Mouse (Mus musculus) stomach, embryonic 14.5 days (tissue): ENCODE data around the gene Glyat. TPM values are rescaled to one million over a fixed set of nuclear protein-coding genes. Genes with fewer than 3 reads are reported as not detected.

Experiments
- ATAC-seq: fragments of 200-750 bp; cut with Nextera tagmentation; 2 replicates; pipeline ENCODE4 v1.8.0; 2017; ENCODE audit warnings: low read depth, moderate TSS enrichment; ENCODE audit not compliant: insufficient number of reproducible peaks, insufficient read depth, low FRiP score
- H3K27ac ChIP-seq: fragments of 300-500 bp; sonication (generic); 2 replicates; pipeline ENCODE4 v1.5.1; 2014; ENCODE audit warnings: mild to moderate bottlenecking, low read length, moderate library complexity, mixed read lengths
- H3K27me3 ChIP-seq: fragments of 300-500 bp; sonication (generic); 2 replicates; pipeline ENCODE4 v1.6.1; 2014; ENCODE audit warnings: low read length, control low read depth, mixed read lengths; ENCODE audit not compliant: control insufficient read depth, insufficient read depth
- H3K36me3 ChIP-seq: fragments of 300-500 bp; sonication (generic); 2 replicates; pipeline ENCODE4 v1.6.1; 2014; ENCODE audit warnings: mild to moderate bottlenecking, control low read depth, low read length, moderate library complexity, mixed read lengths; ENCODE audit not compliant: control insufficient read depth, insufficient read depth
- H3K4me1 ChIP-seq: fragments of 300-500 bp; sonication (generic); 2 replicates; pipeline ENCODE4 v1.6.1; 2014; ENCODE audit warnings: low read length, control low read depth, mixed read lengths; ENCODE audit not compliant: control insufficient read depth, insufficient read depth
- H3K4me2 ChIP-seq: fragments of 300-500 bp; sonication (generic); replicated peaks from 2 replicates; pipeline ENCODE4 v1.6.1; 2014; ENCODE audit warnings: low read depth, low read length, control low read depth
- H3K4me3 ChIP-seq: fragments of 300-500 bp; sonication (generic); 2 replicates; pipeline ENCODE4 v1.5.1; 2014; ENCODE audit warnings: low read depth, low read length, control low read depth
- H3K9ac ChIP-seq: fragments of 300-500 bp; sonication (generic); replicated peaks from 2 replicates; pipeline ENCODE4 v1.6.1; 2014; ENCODE audit warnings: low read depth, mild to moderate bottlenecking, control low read depth, low read length, moderate library complexity, mixed read lengths
- H3K9me3 ChIP-seq: fragments of 300-500 bp; sonication (generic); 2 replicates; pipeline ENCODE4 v1.6.1; 2016; ENCODE audit warnings: low read depth, low read length, control low read depth; ENCODE audit not compliant: control insufficient read depth
- WGBS: fragments of 180-500 bp; shearing (Covaris S2); extraction: QIAGEN DNeasy Blood & Tissue Kit; methylation state at CpG from one replicate; pipeline ENCODE4 v1.1.7; 2014; 5-methylcytosine and 5-hydroxymethylcytosine counted together
- polyA plus RNA-seq: library from polyadenylated mRNA; unstranded; fragments of >200 nt; fragmentation: Nextera tagmentation; extraction: Ambion mirVana; gene quantifications from 2 replicates; pipeline ENCODE4 v1.2.1, GENCODE M21; 2014

The Glyat gene
- polyA plus RNA-seq = not detected in 2 replicates

DNA sequence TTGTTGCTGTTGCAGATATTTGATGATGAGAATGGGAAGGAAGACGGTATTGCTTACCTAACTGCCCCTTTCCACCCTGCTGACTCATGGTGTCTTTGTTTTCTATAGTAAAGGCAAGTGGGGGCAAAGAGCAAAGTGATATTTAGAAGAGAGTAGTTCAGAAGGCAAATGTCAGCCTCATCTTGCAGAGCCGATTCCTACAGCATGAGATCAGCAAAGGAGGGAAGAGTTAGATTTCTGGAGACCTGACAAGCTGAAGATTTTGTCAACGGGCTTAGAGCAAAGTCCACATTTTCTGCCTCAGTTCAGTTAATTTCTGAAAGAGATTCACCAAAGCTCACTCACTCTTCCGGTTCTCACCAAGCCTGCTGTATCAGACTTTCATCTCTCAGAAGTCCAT is at the start of gene Glyat:
TSS of gene Glyat (plus strand) at position 133 of the 400 bp plus-strand sequence.
- Histone ChIP-seq H3K4me2 (no peak within 1 kb of the TSS), H3K36me3 (no peaks in the 10 kb centered on the region), H3K27ac (no peak within 1 kb of the TSS), H3K9ac (no peak within 1 kb of the TSS), H3K27me3 (no peaks in the 10 kb centered on the region), H3K9me3 (no peaks in the 10 kb centered on the region), H3K4me1 (no peaks in the 10 kb centered on the region), H3K4me3 (no peak within 1 kb of the TSS)
- ATAC-seq = no peak
- WGBS = 69% methylated on average over 4 of the region's 4 CpGs

DNA sequence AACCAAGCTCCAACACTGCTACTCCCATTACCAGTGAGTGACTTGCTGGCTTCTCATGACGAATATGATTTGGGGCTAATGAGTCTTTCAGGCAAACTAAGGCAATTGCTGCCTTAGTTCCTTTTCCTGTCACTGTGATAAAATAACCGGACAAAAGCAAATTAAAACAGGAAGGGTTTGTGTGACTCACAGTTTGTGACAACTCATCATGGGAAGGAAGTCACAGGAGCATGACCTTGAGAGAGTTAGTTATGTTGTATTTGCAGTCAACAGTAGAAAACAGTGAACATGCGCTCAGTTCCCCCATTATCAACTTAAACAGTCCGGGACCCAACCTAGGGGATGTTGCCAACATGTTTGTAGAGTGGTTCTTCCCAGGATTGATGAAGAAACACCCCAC is 47.8 kb upstream of the Glyat start:
- no peaks in the 10 kb centered on the region for H3K4me1 ChIP-seq
- H3K27me3 ChIP-seq = no peaks in the 10 kb centered on the region
- no peak overlapping the region for H3K4me2 ChIP-seq
- no peak overlapping the region for H3K4me3 ChIP-seq
- no peak for ATAC-seq
- no peak overlapping the region for H3K27ac ChIP-seq
- WGBS = 73% methylated on average over 4 of the region's 4 CpGs
- no peaks in the 10 kb centered on the region; the same call in 1 of the 2 replicates for H3K36me3 ChIP-seq
- no peak overlapping the region for H3K9ac ChIP-seq
- H3K9me3 ChIP-seq = no peaks in the 10 kb centered on the region

DNA sequence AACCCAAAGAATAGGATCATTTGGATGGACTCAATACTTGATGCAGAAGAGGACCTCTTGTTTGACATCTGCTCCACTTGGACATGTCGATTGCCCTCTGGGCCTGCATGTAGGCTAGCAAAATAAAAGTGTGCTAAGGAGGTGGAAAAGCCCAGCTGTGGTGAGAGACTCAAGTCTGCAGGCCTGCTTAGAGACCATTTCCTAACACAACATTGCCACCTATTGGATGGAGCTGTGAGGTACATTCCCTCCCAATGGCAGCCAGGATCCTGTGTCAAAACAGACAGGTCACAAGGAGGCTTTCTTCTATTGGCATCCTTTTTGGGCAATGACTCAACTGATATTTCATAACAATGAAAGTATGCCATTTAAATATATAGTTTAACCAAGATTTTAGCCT is 41.2 kb upstream of the Glyat start:
- WGBS = 7% methylated on average over 1 of the region's 1 CpGs
- no peaks in the 10 kb centered on the region for H3K27me3 ChIP-seq
- H3K9ac ChIP-seq = no peak overlapping the region
- peaks cover 4% of the 10 kb centered on the region; the same call in 1 of the 2 replicates for H3K4me1 ChIP-seq
- no peak overlapping the region for H3K4me3 ChIP-seq
- H3K36me3 ChIP-seq = no peaks in the 10 kb centered on the region; the same call in 1 of the 2 replicates
- H3K27ac ChIP-seq = no peak overlapping the region
- ATAC-seq = peak; percentile 57; the same call in 1 of the 2 replicates
- H3K4me2 ChIP-seq = no peak overlapping the region
- H3K9me3 ChIP-seq = no peaks in the 10 kb centered on the region

DNA sequence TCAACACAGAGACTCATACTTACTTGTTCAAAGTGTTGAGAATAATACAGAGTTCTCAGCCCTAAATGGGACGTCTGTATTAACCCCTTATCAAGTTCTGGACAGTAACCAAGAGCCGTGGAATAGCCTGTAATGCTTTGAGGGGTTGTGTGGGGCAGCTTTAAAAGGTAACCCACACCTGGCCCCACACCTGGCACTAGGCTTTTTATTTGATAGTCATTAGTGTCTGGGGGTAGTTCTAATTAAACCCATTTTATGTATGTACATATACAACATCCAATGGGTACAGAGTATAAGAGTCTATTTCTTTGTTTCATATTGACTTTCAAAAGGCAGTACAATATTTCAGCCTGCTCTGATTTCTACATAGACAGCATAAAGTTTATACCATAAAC is 38.0 kb upstream of the Glyat start:
- Histone ChIP-seq H3K36me3 (no peaks in the 10 kb centered on the region), H3K27me3 (no peaks in the 10 kb centered on the region), H3K9me3 (no peaks in the 10 kb centered on the region), H3K27ac (no peak overlapping the region), H3K4me2 (peak overlapping the region; percentile 83; the same call in 1 of the 2 replicates), H3K4me3 (peak overlapping the region; percentile 51), H3K4me1 (peaks cover 6% of the 10 kb centered on the region; the same call in 1 of the 2 replicates), H3K9ac (no peak overlapping the region)
- ATAC-seq = no peak; the same call in 1 of the 2 replicates
- WGBS = 59% methylated on average over 2 of the region's 2 CpGs

DNA sequence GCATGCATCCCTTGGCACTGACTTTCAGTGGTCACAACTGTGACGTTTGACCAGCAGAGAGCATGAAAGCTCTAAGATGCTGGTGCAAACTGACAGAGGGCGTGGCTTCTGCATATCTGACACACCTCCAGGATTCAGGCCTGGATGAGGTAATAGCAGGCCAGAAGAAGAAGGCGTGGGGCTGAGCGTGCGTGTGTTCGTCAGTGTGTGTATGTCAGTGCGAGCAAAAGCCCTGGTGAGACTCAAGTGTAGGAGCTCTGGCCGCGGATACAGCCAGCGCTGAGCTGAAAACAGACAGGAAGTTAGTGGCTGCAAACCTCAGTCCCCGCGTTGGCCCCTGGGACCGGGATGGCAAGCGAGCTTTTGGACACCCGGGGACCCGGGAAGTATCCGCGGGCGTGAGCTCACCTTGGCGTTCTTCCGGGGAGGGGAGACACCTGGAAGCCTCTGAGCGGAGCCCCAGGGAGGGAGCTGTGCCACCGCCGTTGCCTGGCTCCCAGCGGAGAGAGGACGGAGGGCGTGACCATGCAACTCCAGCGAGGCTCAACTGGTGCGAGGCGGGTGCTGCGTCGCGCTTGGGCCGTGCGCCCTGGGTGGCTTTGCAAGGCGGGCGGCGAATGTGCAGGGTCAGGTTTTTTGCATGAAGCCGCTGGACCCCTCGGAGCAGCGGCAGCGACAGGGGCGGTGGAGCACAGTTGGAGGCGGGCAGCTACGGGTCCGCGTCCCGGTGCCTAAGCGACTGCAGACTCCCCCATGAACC is 37.4 kb upstream of the Glyat start:
- Histone ChIP-seq H3K27ac (peak overlapping the region; percentile 58), H3K4me3 (peak overlapping the region; percentile 51), H3K9ac (peak overlapping the region; percentile 61), H3K4me1 (peaks cover 6% of the 10 kb centered on the region; the same call in 1 of the 2 replicates), H3K36me3 (no peaks in the 10 kb centered on the region), H3K9me3 (no peaks in the 10 kb centered on the region), H3K4me2 (peak overlapping the region; percentile 83), H3K27me3 (no peaks in the 10 kb centered on the region)
- 1% methylated on average over 48 of the region's 49 CpGs for WGBS
- ATAC-seq = peak; percentile 91

DNA sequence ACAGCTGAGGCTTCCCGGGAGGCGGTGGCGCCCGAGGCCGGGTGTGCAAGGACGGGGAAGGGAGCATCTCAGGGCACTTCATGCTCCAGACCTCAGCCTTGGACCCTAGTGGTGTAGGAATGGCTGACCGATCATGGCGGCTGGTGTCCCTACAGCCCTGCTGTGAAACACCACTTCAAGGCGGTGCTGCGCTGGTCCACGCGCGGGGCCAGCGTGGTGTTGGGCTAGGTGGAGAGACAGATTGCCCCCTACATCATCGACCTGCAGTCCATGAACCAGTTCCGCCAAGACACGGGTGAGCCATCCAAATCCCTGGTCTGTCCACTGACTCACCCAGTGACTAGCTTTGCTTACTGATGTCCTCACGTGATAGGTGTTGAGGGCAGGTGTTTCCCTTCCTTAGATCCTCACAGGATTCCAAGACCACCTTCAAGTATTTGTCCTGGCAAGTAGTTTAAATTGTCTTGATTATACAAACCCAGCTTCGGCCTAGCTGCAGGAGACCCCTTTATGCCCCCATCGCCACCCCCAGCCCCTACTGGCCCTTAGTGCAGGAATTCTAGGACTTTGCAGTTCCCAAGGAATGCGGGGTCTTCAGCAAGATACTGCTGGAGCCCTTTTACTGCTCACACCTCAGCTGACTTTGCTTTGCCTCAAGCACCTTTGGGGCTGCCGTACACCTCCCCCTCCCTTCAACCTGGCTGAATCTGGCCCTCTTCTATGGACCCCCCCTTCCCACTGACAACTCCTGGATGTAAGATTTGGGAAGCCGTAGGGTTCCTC is 36.6 kb upstream of the Glyat start:
- 16% methylated on average over 23 of the region's 23 CpGs for WGBS

DNA sequence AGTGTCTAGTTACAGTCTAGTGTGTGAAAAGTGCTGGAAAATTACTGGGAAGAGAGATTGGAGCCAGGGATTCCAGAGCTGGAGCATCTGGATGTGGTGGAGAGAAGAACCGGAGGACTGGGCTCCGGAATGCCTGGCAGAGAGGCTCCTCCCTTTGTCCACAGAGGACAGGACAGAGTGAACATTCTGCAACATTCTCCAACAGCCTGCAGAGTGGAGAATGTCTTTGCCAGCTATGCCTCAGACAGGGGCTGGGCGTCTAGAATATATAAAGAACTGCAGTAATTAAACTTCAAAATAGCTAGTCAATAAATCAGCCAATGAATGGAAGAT is 36.1 kb upstream of the Glyat start:
- Histone ChIP-seq H3K4me1 (peaks cover 6% of the 10 kb centered on the region; the same call in 1 of the 2 replicates), H3K36me3 (no peaks in the 10 kb centered on the region), H3K9me3 (no peaks in the 10 kb centered on the region), H3K9ac (no peak overlapping the region), H3K4me2 (peak overlapping the region; percentile 83), H3K27ac (no peak overlapping the region), H3K27me3 (no peaks in the 10 kb centered on the region), H3K4me3 (peak overlapping the region; percentile 51; the same call in 1 of the 2 replicates)
- no peak for ATAC-seq
- 37% methylated on average over 3 of the region's 3 CpGs for WGBS

More for the DNA sequence above, 36.6 kb upstream of the Glyat start:
- H3K4me3 ChIP-seq = peak overlapping the region; percentile 51
- H3K27me3 ChIP-seq = no peaks in the 10 kb centered on the region
- H3K9ac ChIP-seq = peak overlapping the region; percentile 61
- no peak overlapping the region for H3K27ac ChIP-seq
- ATAC-seq = peak; percentile 39
- no peaks in the 10 kb centered on the region for H3K36me3 ChIP-seq
- H3K4me2 ChIP-seq = peak overlapping the region; percentile 83
- no peaks in the 10 kb centered on the region for H3K9me3 ChIP-seq
- peaks cover 6% of the 10 kb centered on the region; the same call in 1 of the 2 replicates for H3K4me1 ChIP-seq

DNA sequence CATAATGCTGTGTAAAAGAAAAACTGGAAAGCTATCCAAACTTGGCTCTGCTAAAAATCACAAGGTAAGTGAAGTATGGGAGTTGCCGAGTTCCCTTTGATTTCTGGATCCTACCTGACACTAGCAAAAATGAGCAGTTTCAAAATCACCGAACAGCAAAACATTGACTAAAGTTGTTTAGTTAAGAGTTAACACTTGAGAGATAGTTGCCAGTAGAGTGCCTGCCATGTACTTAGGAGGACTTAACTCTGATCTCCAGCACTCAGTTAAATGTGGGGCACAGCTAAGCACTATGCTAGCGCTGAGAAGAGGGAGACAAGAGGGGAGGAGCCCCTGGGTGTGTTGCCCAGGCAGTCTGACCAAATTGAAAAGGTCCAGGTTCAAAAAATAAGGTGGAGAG is 34.4 kb upstream of the Glyat start:
- Histone ChIP-seq H3K27ac (no peak overlapping the region), H3K4me3 (no peak overlapping the region), H3K9ac (no peak overlapping the region), H3K4me1 (peaks cover 6% of the 10 kb centered on the region; the same call in 1 of the 2 replicates), H3K36me3 (no peaks in the 10 kb centered on the region), H3K9me3 (no peaks in the 10 kb centered on the region), H3K27me3 (no peaks in the 10 kb centered on the region), H3K4me2 (no peak overlapping the region)
- WGBS = 58% methylated on average over 3 of the region's 3 CpGs
- no peak for ATAC-seq
